Mouse (Mus musculus): ENCODE results near the gene Bbs5. TPM values are rescaled to one million over a fixed set of nuclear protein-coding genes. Genes with fewer than 3 reads are reported as not detected.

Gene Bbs5
- polyA plus RNA-seq, 1 experiment from 2014 or later = 8.4 TPM

GRCm38 (mm10) chr2:69712171-69712570 is 65.2 kb downstream of the Bbs5 start:
- no peak overlapping the region for H3K27ac ChIP-seq (ENCODE audit: low read depth, low read length)
- peaks cover under 1% of the 10 kb centered on the region; the same call in 1 of the 2 replicates for H3K36me3 ChIP-seq (ENCODE audit: control insufficient read depth, insufficient read depth, low read length)
- H3K9me3 ChIP-seq (ENCODE audit: control insufficient read depth, low read length) = no peaks in the 10 kb centered on the region
- H3K4me3 ChIP-seq (ENCODE audit: low read depth, low read length) = no peak overlapping the region
- no peaks in the 10 kb centered on the region for H3K27me3 ChIP-seq (replicated peaks; ENCODE audit: control insufficient read depth, insufficient read depth, low read length)
- H3K9ac ChIP-seq (ENCODE audit: low read depth, low read length) = no peak overlapping the region
- ATAC-seq (replicated peaks; ENCODE audit: low FRiP score) = no peak
- WGBS = 90% methylated on average over 14 of the region's 14 CpGs
- peak overlapping the region; percentile 82 for H3K4me2 ChIP-seq
- no peaks in the 10 kb centered on the region for H3K4me1 ChIP-seq (replicated peaks; ENCODE audit: control insufficient read depth, insufficient read depth, low read length)
- DNase-seq (ENCODE audit: low spot score) = no peak

- peak within 1 kb of the TSS; percentile 71 for H3K9ac ChIP-seq (ENCODE audit: low read depth, low read length)
- no peaks in the 10 kb centered on the region for H3K36me3 ChIP-seq (ENCODE audit: control insufficient read depth, insufficient read depth, low read length)
- no peaks in the 10 kb centered on the region for H3K27me3 ChIP-seq (replicated peaks; ENCODE audit: control insufficient read depth, insufficient read depth, low read length)
- peak within 1 kb of the TSS; percentile 4; the same call in 1 of the 2 replicates for H3K27ac ChIP-seq (ENCODE audit: low read depth, low read length)
- H3K4me1 ChIP-seq (replicated peaks; ENCODE audit: control insufficient read depth, insufficient read depth, low read length) = no peaks in the 10 kb centered on the region
- peak; percentile 99 for ATAC-seq (replicated peaks; ENCODE audit: low FRiP score)
- peak within 1 kb of the TSS; percentile 82 for H3K4me2 ChIP-seq
- H3K9me3 ChIP-seq (ENCODE audit: control insufficient read depth, low read length) = no peaks in the 10 kb centered on the region
- H3K4me3 ChIP-seq (ENCODE audit: low read depth, low read length) = peak within 1 kb of the TSS; percentile 77
- DNase-seq (ENCODE audit: low spot score) = peak; percentile 84
- under 1% methylated on average over 39 of the region's 39 CpGs for WGBS
These were observed 66.1 kb downstream of the Bbs5 start, which contains the start of gene Fastkd1 for GRCm38 (mm10) chr2:69712981-69713625. TSS of gene Fastkd1 (minus strand) at chr2:69713516.

- Histone ChIP-seq H3K4me2 (peak overlapping the region; percentile 82), H3K9ac (ENCODE audit: low read depth, low read length) (peak overlapping the region; percentile 71; the same call in 1 of the 2 replicates), H3K36me3 (ENCODE audit: control insufficient read depth, insufficient read depth, low read length) (no peaks in the 10 kb centered on the region), H3K4me3 (ENCODE audit: low read depth, low read length) (peak overlapping the region; percentile 77), H3K4me1 (replicated peaks; ENCODE audit: control insufficient read depth, insufficient read depth, low read length) (no peaks in the 10 kb centered on the region), H3K27me3 (replicated peaks; ENCODE audit: control insufficient read depth, insufficient read depth, low read length) (no peaks in the 10 kb centered on the region), H3K9me3 (ENCODE audit: control insufficient read depth, low read length) (no peaks in the 10 kb centered on the region), H3K27ac (ENCODE audit: low read depth, low read length) (no peak overlapping the region)
- ATAC-seq (replicated peaks; ENCODE audit: low FRiP score) = no peak; the same call in 1 of the 2 replicates
- no peak for DNase-seq (ENCODE audit: low spot score)
- WGBS = 29% methylated on average over 4 of the region's 4 CpGs
These were observed 66.6 kb downstream of the Bbs5 start for GRCm38 (mm10) chr2:69713626-69714014.

DNA sequence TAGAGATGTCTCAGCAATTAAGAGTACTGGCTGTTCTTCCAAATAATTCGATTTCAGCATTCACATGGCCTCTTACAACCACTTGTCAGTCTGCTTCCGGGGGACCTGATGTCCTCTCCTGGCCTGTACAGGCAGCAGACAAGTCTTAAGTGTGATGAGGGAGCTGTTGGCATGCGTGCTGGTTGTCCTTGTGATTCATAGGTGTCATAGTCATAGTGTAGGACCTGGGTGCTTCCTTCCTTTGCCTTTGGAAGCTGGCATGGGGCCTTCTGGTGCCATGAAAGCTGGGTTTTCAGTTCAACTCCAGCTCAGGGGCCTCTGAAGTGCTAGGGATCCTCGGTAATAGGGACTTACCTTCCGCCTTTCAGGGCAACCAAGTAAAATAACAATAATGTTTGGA is 67.2 kb downstream of the Bbs5 start:
- H3K9me3 ChIP-seq (ENCODE audit: control insufficient read depth, low read length) = no peaks in the 10 kb centered on the region
- WGBS = 73% methylated on average over 5 of the region's 5 CpGs
- no peak overlapping the region for H3K27ac ChIP-seq (ENCODE audit: low read depth, low read length)
- H3K9ac ChIP-seq (ENCODE audit: low read depth, low read length) = no peak overlapping the region
- ATAC-seq (replicated peaks; ENCODE audit: low FRiP score) (no peak), DNase-seq (ENCODE audit: low spot score) (no peak)
- no peak overlapping the region for H3K4me3 ChIP-seq (ENCODE audit: low read depth, low read length)
- no peaks in the 10 kb centered on the region for H3K4me1 ChIP-seq (replicated peaks; ENCODE audit: control insufficient read depth, insufficient read depth, low read length)
- H3K4me2 ChIP-seq = no peak overlapping the region
- H3K36me3 ChIP-seq (ENCODE audit: control insufficient read depth, insufficient read depth, low read length) = no peaks in the 10 kb centered on the region
- no peaks in the 10 kb centered on the region for H3K27me3 ChIP-seq (replicated peaks; ENCODE audit: control insufficient read depth, insufficient read depth, low read length)

DNA sequence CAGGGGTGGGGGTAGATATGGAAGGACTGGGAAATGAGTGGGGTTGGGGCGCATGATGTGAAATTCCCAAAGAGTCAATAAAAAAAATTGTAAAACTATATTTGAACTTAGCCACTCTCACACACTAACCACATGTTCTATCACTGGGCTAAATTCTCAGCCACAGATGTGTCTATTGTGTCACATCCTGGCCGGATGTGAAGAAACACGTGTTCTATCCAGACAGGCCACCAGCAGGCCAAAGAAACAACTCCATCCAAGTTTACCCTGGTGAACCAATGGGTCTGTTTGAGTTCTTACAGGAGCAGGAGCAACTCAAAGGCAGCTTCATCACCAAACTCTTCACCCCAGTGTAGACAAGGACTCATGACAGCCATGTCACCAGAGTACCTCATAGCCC is 69.5 kb downstream of the Bbs5 start:
- Histone ChIP-seq H3K4me3 (ENCODE audit: low read depth, low read length) (no peak overlapping the region), H3K4me2 (no peak overlapping the region), H3K27ac (ENCODE audit: low read depth, low read length) (no peak overlapping the region), H3K9me3 (ENCODE audit: control insufficient read depth, low read length) (no peaks in the 10 kb centered on the region), H3K4me1 (replicated peaks; ENCODE audit: control insufficient read depth, insufficient read depth, low read length) (no peaks in the 10 kb centered on the region), H3K9ac (ENCODE audit: low read depth, low read length) (no peak overlapping the region), H3K36me3 (ENCODE audit: control insufficient read depth, insufficient read depth, low read length) (no peaks in the 10 kb centered on the region), H3K27me3 (replicated peaks; ENCODE audit: control insufficient read depth, insufficient read depth, low read length) (no peaks in the 10 kb centered on the region)
- no peak for DNase-seq (ENCODE audit: low spot score)
- no peak for ATAC-seq (replicated peaks; ENCODE audit: low FRiP score)
- WGBS = 65% methylated on average over 3 of the region's 3 CpGs

Other genes starting within 250 kb of the Bbs5 start
- 0.22 and 0.29 TPM in 2 replicates for gene Lrp2, start 61.1 kb upstream of the Bbs5 start, polyA plus RNA-seq (2014; fragmentation: Nextera tagmentation; extraction: Ambion mirVana)
- gene Klhl41, start 22.9 kb downstream of the Bbs5 start, polyA plus RNA-seq (2014; fragmentation: Nextera tagmentation; extraction: Ambion mirVana) = 0.22 and 0.75 TPM in 2 replicates
- 16.0 and 17.0 TPM in 2 replicates for gene Fastkd1, start 66.3 kb downstream of the Bbs5 start, polyA plus RNA-seq (2014; fragmentation: Nextera tagmentation; extraction: Ambion mirVana)
- 98.3 and 110 TPM in 2 replicates for gene Ppig, start 75.4 kb downstream of the Bbs5 start, polyA plus RNA-seq (2014; fragmentation: Nextera tagmentation; extraction: Ambion mirVana)
- gene Ccdc173, start 142.4 kb downstream of the Bbs5 start, polyA plus RNA-seq (2014; fragmentation: Nextera tagmentation; extraction: Ambion mirVana) = 1.2 and 1.4 TPM in 2 replicates
- 24.9 and 25.2 TPM in 2 replicates for gene Phospho2, start 142.5 kb downstream of the Bbs5 start, polyA plus RNA-seq (2014; fragmentation: Nextera tagmentation; extraction: Ambion mirVana)
- gene Klhl23, start 174.8 kb downstream of the Bbs5 start, polyA plus RNA-seq (2014; fragmentation: Nextera tagmentation; extraction: Ambion mirVana) = 44.9 and 47.7 TPM in 2 replicates
- gene Ssb, start 214.4 kb downstream of the Bbs5 start, polyA plus RNA-seq (2014; fragmentation: Nextera tagmentation; extraction: Ambion mirVana) = 317 and 327 TPM in 2 replicates
- gene Mettl5, start 238.4 kb downstream of the Bbs5 start, polyA plus RNA-seq (2014; fragmentation: Nextera tagmentation; extraction: Ambion mirVana) = 67.9 and 68.1 TPM in 2 replicates